Mouse (Mus musculus): ENCODE data around the gene Magi1. TPM values are rescaled to one million over a fixed set of nuclear protein-coding genes. Genes with fewer than 3 reads are reported as not detected.

Magi1 gene
- polyA plus RNA-seq, 1 experiment from 2014 or later: 31.4 TPM

DNA sequence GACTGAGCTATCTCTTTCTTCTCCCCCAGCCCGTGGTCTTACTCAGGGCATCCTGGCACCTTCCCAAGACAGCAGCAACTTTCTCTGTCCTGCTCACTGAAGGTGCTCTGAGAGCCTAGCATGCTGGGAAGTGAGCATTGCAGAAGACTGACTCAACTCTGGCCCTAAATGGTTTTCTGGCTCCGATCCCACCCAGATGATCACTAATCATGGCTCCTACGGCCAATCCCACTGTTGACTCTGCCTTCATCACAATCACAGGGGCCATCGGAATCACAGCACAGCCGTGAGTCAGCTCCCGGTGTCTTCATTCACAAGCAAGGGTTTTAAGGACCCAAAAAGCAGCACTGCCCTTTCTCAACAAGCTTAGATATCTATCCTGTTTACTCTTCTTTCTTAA is 58.6 kb downstream of the Magi1 start:
- no peak for ATAC-seq (ENCODE audit: low read depth)
- H3K4me3 ChIP-seq (ENCODE audit: low read depth, low read length): no peak overlapping the region
- H3K36me3 ChIP-seq (ENCODE audit: control insufficient read depth, insufficient read depth, low read length): no peaks in the 10 kb centered on the region
- no peak overlapping the region for H3K9ac ChIP-seq (replicated peaks; ENCODE audit: low read depth, low read length)
- H3K27me3 ChIP-seq (ENCODE audit: control insufficient read depth, insufficient read depth, low read length): no peaks in the 10 kb centered on the region
- H3K9me3 ChIP-seq (ENCODE audit: control insufficient read depth, low read length): no peaks in the 10 kb centered on the region
- no peak overlapping the region for H3K27ac ChIP-seq (ENCODE audit: low read depth, low read length)
- no peaks in the 10 kb centered on the region for H3K4me1 ChIP-seq (ENCODE audit: control insufficient read depth, insufficient read depth, low read length)
- WGBS: 80% methylated on average over 6 of the region's 6 CpGs
- no peak overlapping the region for H3K4me2 ChIP-seq (ENCODE audit: low read depth, low read length)

DNA sequence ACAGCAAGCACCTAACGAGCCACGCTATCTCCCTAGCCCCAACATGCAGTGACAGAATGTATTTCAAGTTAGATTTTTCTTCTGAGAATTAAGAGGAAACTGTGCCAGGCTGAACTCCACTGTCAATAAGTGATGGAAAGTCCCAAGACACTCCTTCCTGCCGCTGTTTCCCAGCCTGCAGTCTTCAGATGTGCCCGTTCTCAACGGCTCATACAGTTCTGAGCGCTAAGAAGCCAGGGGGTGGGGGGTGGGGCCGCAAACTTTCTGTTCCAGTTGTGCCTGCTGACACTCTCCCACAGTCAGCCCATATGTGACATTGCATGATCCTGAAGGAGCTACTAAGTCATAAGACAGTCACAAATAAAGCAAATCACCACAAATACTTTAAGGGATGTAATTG is 61.5 kb downstream of the Magi1 start:
- Histone ChIP-seq H3K4me1 (ENCODE audit: control insufficient read depth, insufficient read depth, low read length) (no peaks in the 10 kb centered on the region), H3K36me3 (ENCODE audit: control insufficient read depth, insufficient read depth, low read length) (no peaks in the 10 kb centered on the region), H3K9me3 (ENCODE audit: control insufficient read depth, low read length) (no peaks in the 10 kb centered on the region), H3K4me2 (ENCODE audit: low read depth, low read length) (no peak overlapping the region), H3K27me3 (ENCODE audit: control insufficient read depth, insufficient read depth, low read length) (no peaks in the 10 kb centered on the region), H3K9ac (replicated peaks; ENCODE audit: low read depth, low read length) (no peak overlapping the region), H3K4me3 (ENCODE audit: low read depth, low read length) (no peak overlapping the region), H3K27ac (ENCODE audit: low read depth, low read length) (no peak overlapping the region)
- no peak for ATAC-seq (ENCODE audit: low read depth)
- WGBS: 51% methylated on average over 7 of the region's 7 CpGs

DNA sequence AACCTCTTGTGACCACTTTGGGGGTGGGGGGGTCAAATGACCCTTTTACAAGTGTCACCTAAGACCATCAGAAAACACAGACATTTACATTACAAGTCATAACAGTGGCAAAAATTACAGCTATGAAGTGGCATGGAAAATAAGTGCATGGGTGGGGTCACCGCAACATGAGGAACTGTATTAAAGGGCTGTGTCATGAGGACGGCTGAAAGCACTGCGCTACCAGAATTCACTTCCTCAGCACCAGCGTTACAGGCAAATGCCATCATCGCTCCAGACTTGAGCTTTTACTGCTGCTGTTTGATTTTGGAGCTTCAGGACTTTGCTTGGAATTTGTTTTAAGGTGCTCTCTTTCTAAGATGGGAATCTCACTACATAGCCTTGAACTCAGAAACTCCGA is 62.0 kb downstream of the Magi1 start:
- no peak overlapping the region for H3K4me2 ChIP-seq (ENCODE audit: low read depth, low read length)
- no peaks in the 10 kb centered on the region for H3K36me3 ChIP-seq (ENCODE audit: control insufficient read depth, insufficient read depth, low read length)
- no peaks in the 10 kb centered on the region for H3K4me1 ChIP-seq (ENCODE audit: control insufficient read depth, insufficient read depth, low read length)
- H3K27ac ChIP-seq (ENCODE audit: low read depth, low read length): no peak overlapping the region
- no peaks in the 10 kb centered on the region for H3K9me3 ChIP-seq (ENCODE audit: control insufficient read depth, low read length)
- ATAC-seq (ENCODE audit: low read depth): no peak
- 89% methylated on average over 6 of the region's 6 CpGs for WGBS
- H3K27me3 ChIP-seq (ENCODE audit: control insufficient read depth, insufficient read depth, low read length): no peaks in the 10 kb centered on the region
- no peak overlapping the region for H3K9ac ChIP-seq (replicated peaks; ENCODE audit: low read depth, low read length)
- H3K4me3 ChIP-seq (ENCODE audit: low read depth, low read length): no peak overlapping the region

DNA sequence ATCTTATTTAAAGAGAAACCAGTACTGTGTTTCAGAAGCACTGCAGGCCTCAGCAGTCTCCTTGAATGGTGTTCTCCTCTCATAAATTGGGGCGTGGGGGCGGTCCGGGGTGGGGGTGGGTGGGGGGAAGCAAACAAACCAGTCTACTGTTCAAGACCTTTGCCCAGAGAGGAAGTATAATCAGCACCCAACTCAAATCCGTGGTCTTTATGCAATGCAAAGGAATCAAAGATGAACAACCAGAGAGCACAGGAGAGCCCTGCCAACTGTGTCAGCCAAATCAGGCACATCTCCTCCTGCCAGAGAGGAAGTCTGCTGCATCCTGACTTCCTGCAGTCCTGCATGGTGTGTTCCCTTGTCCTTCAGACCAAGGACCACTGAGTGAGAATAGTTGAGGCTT is 65.6 kb downstream of the Magi1 start:
- Histone ChIP-seq H3K9ac (replicated peaks; ENCODE audit: low read depth, low read length) (no peak overlapping the region), H3K4me1 (ENCODE audit: control insufficient read depth, insufficient read depth, low read length) (no peaks in the 10 kb centered on the region), H3K9me3 (ENCODE audit: control insufficient read depth, low read length) (no peaks in the 10 kb centered on the region), H3K27me3 (ENCODE audit: control insufficient read depth, insufficient read depth, low read length) (no peaks in the 10 kb centered on the region), H3K27ac (ENCODE audit: low read depth, low read length) (no peak overlapping the region), H3K4me2 (ENCODE audit: low read depth, low read length) (no peak overlapping the region), H3K36me3 (ENCODE audit: control insufficient read depth, insufficient read depth, low read length) (no peaks in the 10 kb centered on the region), H3K4me3 (ENCODE audit: low read depth, low read length) (no peak overlapping the region)
- WGBS: 93% methylated on average over 4 of the region's 4 CpGs
- no peak for ATAC-seq (ENCODE audit: low read depth)

- H3K36me3 ChIP-seq (ENCODE audit: control insufficient read depth, insufficient read depth, low read length): no peaks in the 10 kb centered on the region
- H3K27ac ChIP-seq (ENCODE audit: low read depth, low read length): no peak overlapping the region
Observed at GRCm38 (mm10) chr6:94215834-94216233, 67.9 kb downstream of the Magi1 start.

GRCm38 (mm10) chr6:94214895-94215538 is 68.7 kb downstream of the Magi1 start:
- H3K4me3 ChIP-seq (ENCODE audit: low read depth, low read length): no peak overlapping the region
- WGBS: 87% methylated on average over 7 of the region's 7 CpGs

More at GRCm38 (mm10) chr6:94215834-94216233, 67.9 kb downstream of the Magi1 start:
- no peak for ATAC-seq (ENCODE audit: low read depth)
- Histone ChIP-seq H3K27me3 (ENCODE audit: control insufficient read depth, insufficient read depth, low read length) (no peaks in the 10 kb centered on the region), H3K4me1 (ENCODE audit: control insufficient read depth, insufficient read depth, low read length) (no peaks in the 10 kb centered on the region), H3K4me3 (ENCODE audit: low read depth, low read length) (no peak overlapping the region), H3K4me2 (ENCODE audit: low read depth, low read length) (no peak overlapping the region), H3K9me3 (ENCODE audit: control insufficient read depth, low read length) (no peaks in the 10 kb centered on the region), H3K9ac (replicated peaks; ENCODE audit: low read depth, low read length) (no peak overlapping the region)
- WGBS: 94% methylated on average over 4 of the region's 4 CpGs

DNA sequence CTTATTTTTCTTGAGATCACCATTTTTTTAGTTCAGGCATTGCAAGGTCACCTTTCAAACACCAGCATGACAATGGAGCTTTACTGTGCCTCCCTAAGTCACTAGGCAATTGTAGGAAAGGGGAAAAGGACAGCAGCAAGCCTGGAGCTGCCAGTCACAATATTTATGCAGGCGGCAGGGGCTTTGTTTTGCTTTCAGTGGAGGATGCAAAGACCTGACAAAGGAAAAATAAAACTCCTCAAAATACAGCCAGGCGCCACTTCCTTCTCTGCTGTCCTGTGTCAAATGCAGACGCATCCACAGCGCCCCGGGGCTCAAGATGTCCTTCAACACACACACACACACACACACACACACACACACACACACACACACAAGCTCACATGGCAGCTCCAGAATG is 77.8 kb downstream of the Magi1 start:
- Histone ChIP-seq H3K4me2 (ENCODE audit: low read depth, low read length) (no peak overlapping the region), H3K27ac (ENCODE audit: low read depth, low read length) (no peak overlapping the region; the same call in 1 of the 2 replicates), H3K9me3 (ENCODE audit: control insufficient read depth, low read length) (no peaks in the 10 kb centered on the region), H3K27me3 (ENCODE audit: control insufficient read depth, insufficient read depth, low read length) (no peaks in the 10 kb centered on the region), H3K4me3 (ENCODE audit: low read depth, low read length) (no peak overlapping the region), H3K4me1 (ENCODE audit: control insufficient read depth, insufficient read depth, low read length) (0 out of 2 replicates have a peak, but pooled peaks cover 4% of the 10 kb centered on the region), H3K36me3 (ENCODE audit: control insufficient read depth, insufficient read depth, low read length) (no peaks in the 10 kb centered on the region), H3K9ac (replicated peaks; ENCODE audit: low read depth, low read length) (no peak overlapping the region)
- WGBS: 10% methylated on average over 5 of the region's 5 CpGs
- ATAC-seq (ENCODE audit: low read depth): no peak

More at GRCm38 (mm10) chr6:94214895-94215538, 68.7 kb downstream of the Magi1 start:
- Histone ChIP-seq H3K36me3 (ENCODE audit: control insufficient read depth, insufficient read depth, low read length) (no peaks in the 10 kb centered on the region), H3K4me1 (ENCODE audit: control insufficient read depth, insufficient read depth, low read length) (no peaks in the 10 kb centered on the region), H3K9me3 (ENCODE audit: control insufficient read depth, low read length) (no peaks in the 10 kb centered on the region), H3K27me3 (ENCODE audit: control insufficient read depth, insufficient read depth, low read length) (no peaks in the 10 kb centered on the region), H3K4me2 (ENCODE audit: low read depth, low read length) (no peak overlapping the region), H3K27ac (ENCODE audit: low read depth, low read length) (no peak overlapping the region), H3K9ac (replicated peaks; ENCODE audit: low read depth, low read length) (no peak overlapping the region)
- no peak for ATAC-seq (ENCODE audit: low read depth)

DNA sequence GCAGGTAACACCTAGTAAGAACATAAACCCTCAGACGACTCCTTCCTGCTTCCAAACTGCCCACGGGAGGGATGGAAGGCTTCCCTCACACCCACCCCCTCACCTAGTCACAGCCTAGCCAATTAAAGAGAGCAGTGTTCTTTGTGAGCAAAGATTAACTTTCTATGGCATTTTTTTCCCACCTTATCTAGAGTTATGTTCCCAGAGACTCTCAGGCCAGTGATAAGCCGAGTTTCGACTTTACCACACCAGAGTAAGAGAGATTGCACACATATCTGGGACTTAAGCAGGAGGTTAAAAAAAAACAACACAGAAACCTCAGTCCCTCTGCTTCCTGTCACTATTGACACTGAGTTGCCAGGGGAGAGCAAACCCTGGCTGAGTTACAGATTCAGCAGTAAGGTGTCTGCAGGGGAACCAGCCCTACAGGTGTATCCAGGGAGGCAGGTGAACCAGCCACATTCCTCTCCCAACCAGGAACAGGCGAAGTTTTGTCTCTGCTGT is 80.0 kb downstream of the Magi1 start:
- 70% methylated on average over 5 of the region's 5 CpGs for WGBS
- no peak overlapping the region for H3K4me3 ChIP-seq (ENCODE audit: low read depth, low read length)
- 0 out of 2 replicates have a peak, but pooled peaks cover 4% of the 10 kb centered on the region for H3K4me1 ChIP-seq (ENCODE audit: control insufficient read depth, insufficient read depth, low read length)
- no peak overlapping the region for H3K9ac ChIP-seq (replicated peaks; ENCODE audit: low read depth, low read length)
- H3K27ac ChIP-seq (ENCODE audit: low read depth, low read length): no peak overlapping the region
- H3K27me3 ChIP-seq (ENCODE audit: control insufficient read depth, insufficient read depth, low read length): no peaks in the 10 kb centered on the region
- no peak for ATAC-seq (ENCODE audit: low read depth)
- no peaks in the 10 kb centered on the region for H3K9me3 ChIP-seq (ENCODE audit: control insufficient read depth, low read length)
- H3K4me2 ChIP-seq (ENCODE audit: low read depth, low read length): no peak overlapping the region
- no peaks in the 10 kb centered on the region for H3K36me3 ChIP-seq (ENCODE audit: control insufficient read depth, insufficient read depth, low read length)

DNA sequence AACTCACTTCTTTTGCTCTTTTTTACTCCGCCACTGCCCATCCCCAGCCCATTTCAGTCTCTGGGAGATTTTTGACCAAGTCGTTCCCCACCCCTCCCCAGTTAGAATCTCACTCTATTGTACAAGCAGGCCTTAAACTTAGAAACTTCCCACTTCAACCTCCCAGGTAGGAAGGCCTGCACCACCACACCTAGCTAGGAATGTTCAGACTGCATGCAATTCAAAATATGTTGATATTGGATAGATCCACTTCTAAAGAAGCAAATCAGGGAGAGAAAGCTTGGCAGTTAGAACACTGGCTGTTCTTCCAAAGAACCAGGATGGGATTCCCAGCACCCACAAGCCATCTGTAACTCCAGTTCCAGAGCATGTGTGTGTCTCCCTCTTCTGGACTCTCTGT is 81.8 kb downstream of the Magi1 start:
- H3K4me1 ChIP-seq (ENCODE audit: control insufficient read depth, insufficient read depth, low read length): 0 out of 2 replicates have a peak, but pooled peaks cover 4% of the 10 kb centered on the region
- no peaks in the 10 kb centered on the region for H3K27me3 ChIP-seq (ENCODE audit: control insufficient read depth, insufficient read depth, low read length)
- H3K4me3 ChIP-seq (ENCODE audit: low read depth, low read length): no peak overlapping the region
- no peak overlapping the region for H3K27ac ChIP-seq (ENCODE audit: low read depth, low read length)
- no peak overlapping the region for H3K9ac ChIP-seq (replicated peaks; ENCODE audit: low read depth, low read length)
- H3K9me3 ChIP-seq (ENCODE audit: control insufficient read depth, low read length): no peaks in the 10 kb centered on the region
- 100% methylated on average over 2 of the region's 2 CpGs for WGBS
- no peak for ATAC-seq (ENCODE audit: low read depth)
- no peaks in the 10 kb centered on the region for H3K36me3 ChIP-seq (ENCODE audit: control insufficient read depth, insufficient read depth, low read length)
- H3K4me2 ChIP-seq (ENCODE audit: low read depth, low read length): no peak overlapping the region
